Mouse (Mus musculus): ENCODE measurements around the gene Nck2. TPM values are rescaled to one million over a fixed set of nuclear protein-coding genes. Genes with fewer than 3 reads are reported as not detected.

The Nck2 gene
- polyA plus RNA-seq, 1 experiment from 2014 or later, result 38.1 TPM

GRCm38 (mm10) chr1:43403341-43403740 is 41.0 kb upstream of the Nck2 start:
- Histone ChIP-seq H3K9ac (ENCODE audit: low read length) (no peak overlapping the region), H3K27me3 (replicated peaks; ENCODE audit: control insufficient read depth, insufficient read depth, low read length) (no peaks in the 10 kb centered on the region), H3K4me2 (ENCODE audit: low read length) (no peak overlapping the region), H3K36me3 (ENCODE audit: control insufficient read depth, insufficient read depth, low read length) (no peaks in the 10 kb centered on the region), H3K27ac (ENCODE audit: low read depth) (no peak overlapping the region), H3K4me1 (replicated peaks; ENCODE audit: control insufficient read depth, insufficient read depth, low read length) (no peaks in the 10 kb centered on the region), H3K9me3 (ENCODE audit: control insufficient read depth, low read length) (no peaks in the 10 kb centered on the region), H3K4me3 (ENCODE audit: low read depth, low read length) (no peak overlapping the region)
- no peak for DNase-seq (ENCODE audit: low spot score)
- ATAC-seq (replicated peaks; ENCODE audit: low FRiP score, low TSS enrichment, low read depth), result no peak

- no peak overlapping the region for H3K4me3 ChIP-seq (ENCODE audit: low read depth, low read length)
- DNase-seq (ENCODE audit: low spot score) (no peak), ATAC-seq (replicated peaks; ENCODE audit: low FRiP score, low TSS enrichment, low read depth) (no peak)
- no peaks in the 10 kb centered on the region for H3K36me3 ChIP-seq (ENCODE audit: control insufficient read depth, insufficient read depth, low read length)
- no peak overlapping the region for H3K4me2 ChIP-seq (ENCODE audit: low read length)
- no peak overlapping the region for H3K9ac ChIP-seq (ENCODE audit: low read length)
- no peak overlapping the region; the same call in 1 of the 2 replicates for H3K27ac ChIP-seq (ENCODE audit: low read depth)
- H3K9me3 ChIP-seq (ENCODE audit: control insufficient read depth, low read length), result no peaks in the 10 kb centered on the region
- H3K27me3 ChIP-seq (replicated peaks; ENCODE audit: control insufficient read depth, insufficient read depth, low read length), result no peaks in the 10 kb centered on the region
- H3K4me1 ChIP-seq (replicated peaks; ENCODE audit: control insufficient read depth, insufficient read depth, low read length), result no peaks in the 10 kb centered on the region
- 27% methylated on average over 9 of the region's 9 CpGs for WGBS
These were observed 39.4 kb upstream of the Nck2 start for GRCm38 (mm10) chr1:43404693-43405678.

DNA sequence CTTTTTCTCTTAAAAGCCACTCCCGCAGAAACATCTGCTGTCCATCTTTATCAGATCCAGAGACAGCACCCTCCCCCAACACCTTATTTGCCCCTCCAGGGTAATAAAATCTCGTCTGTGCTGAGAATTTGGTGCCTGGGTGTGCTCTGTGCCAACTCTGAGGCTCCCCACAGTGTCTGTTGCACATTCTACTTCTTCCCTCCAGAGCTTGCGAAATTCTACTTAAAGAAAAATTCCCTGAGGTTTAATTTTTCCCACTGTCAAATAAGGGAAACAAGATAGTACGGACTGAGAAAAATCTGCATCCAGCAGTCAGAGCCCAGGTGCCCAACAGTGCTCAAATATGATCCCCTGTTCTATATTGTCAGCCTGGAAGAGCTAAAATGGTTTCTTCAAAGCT is 35.4 kb upstream of the Nck2 start:
- H3K27me3 ChIP-seq (replicated peaks; ENCODE audit: control insufficient read depth, insufficient read depth, low read length), result no peaks in the 10 kb centered on the region
- DNase-seq (ENCODE audit: low spot score) (peak; percentile 18), ATAC-seq (replicated peaks; ENCODE audit: low FRiP score, low TSS enrichment, low read depth) (no peak)
- WGBS, result 49% methylated on average over 4 of the region's 4 CpGs
- no peaks in the 10 kb centered on the region for H3K36me3 ChIP-seq (ENCODE audit: control insufficient read depth, insufficient read depth, low read length)
- no peak overlapping the region for H3K27ac ChIP-seq (ENCODE audit: low read depth)
- no peak overlapping the region for H3K9ac ChIP-seq (ENCODE audit: low read length)
- H3K9me3 ChIP-seq (ENCODE audit: control insufficient read depth, low read length), result no peaks in the 10 kb centered on the region
- 0 out of 2 replicates have a peak, but pooled peaks cover 2% of the 10 kb centered on the region for H3K4me1 ChIP-seq (replicated peaks; ENCODE audit: control insufficient read depth, insufficient read depth, low read length)
- no peak overlapping the region for H3K4me3 ChIP-seq (ENCODE audit: low read depth, low read length)
- H3K4me2 ChIP-seq (ENCODE audit: low read length), result no peak overlapping the region

DNA sequence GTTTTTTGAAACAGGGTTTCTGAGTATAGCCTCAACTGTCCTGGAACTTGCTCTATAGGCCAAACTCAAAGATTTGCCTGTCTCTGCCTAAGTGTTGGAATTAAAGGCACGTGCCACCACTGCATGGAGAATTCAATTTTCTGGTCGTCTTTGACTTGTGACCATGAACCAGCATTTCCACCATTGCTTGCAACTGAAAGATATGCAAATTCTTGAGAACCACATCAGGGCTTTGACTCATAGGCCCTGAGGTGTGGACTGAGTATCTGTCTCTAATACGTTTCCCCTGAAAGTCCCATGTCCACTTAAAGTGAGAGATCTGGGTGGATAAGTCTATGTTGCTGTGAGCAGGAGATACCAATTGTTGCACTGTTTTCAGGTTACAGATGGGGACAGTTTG is 31.6 kb upstream of the Nck2 start:
- Histone ChIP-seq H3K4me2 (ENCODE audit: low read length) (no peak overlapping the region), H3K27ac (ENCODE audit: low read depth) (no peak overlapping the region), H3K4me3 (ENCODE audit: low read depth, low read length) (no peak overlapping the region), H3K9me3 (ENCODE audit: control insufficient read depth, low read length) (no peaks in the 10 kb centered on the region), H3K36me3 (ENCODE audit: control insufficient read depth, insufficient read depth, low read length) (no peaks in the 10 kb centered on the region), H3K27me3 (replicated peaks; ENCODE audit: control insufficient read depth, insufficient read depth, low read length) (no peaks in the 10 kb centered on the region), H3K9ac (ENCODE audit: low read length) (no peak overlapping the region), H3K4me1 (replicated peaks; ENCODE audit: control insufficient read depth, insufficient read depth, low read length) (0 out of 2 replicates have a peak, but pooled peaks cover 2% of the 10 kb centered on the region)
- WGBS, result 88% methylated on average over 3 of the region's 3 CpGs
- ATAC-seq (replicated peaks; ENCODE audit: low FRiP score, low TSS enrichment, low read depth), result no peak
- DNase-seq (ENCODE audit: low spot score), result no peak

DNA sequence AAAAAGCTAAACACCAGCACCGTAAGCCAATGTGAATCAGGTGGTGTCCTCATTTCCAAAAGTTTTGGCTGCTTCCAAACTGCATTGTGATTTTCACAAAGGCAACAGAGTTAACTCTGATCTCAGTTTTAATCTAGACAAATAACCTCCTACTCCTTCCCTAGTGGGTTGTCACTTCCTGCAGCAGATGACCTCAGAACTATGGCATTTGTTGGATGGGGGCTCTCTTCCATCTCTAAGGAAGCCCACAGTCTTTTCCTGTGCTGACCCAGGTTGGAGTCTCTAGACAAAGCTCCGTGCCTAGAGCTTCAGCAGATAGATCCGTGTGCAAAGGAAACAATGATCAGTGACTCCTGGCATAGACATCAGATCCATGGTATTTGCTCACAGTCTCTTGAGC is 31.1 kb upstream of the Nck2 start:
- 0 out of 2 replicates have a peak, but pooled peaks cover 2% of the 10 kb centered on the region for H3K4me1 ChIP-seq (replicated peaks; ENCODE audit: control insufficient read depth, insufficient read depth, low read length)
- WGBS, result 61% methylated on average over 3 of the region's 3 CpGs
- H3K9ac ChIP-seq (ENCODE audit: low read length), result no peak overlapping the region
- no peak overlapping the region for H3K4me2 ChIP-seq (ENCODE audit: low read length)
- H3K27ac ChIP-seq (ENCODE audit: low read depth), result no peak overlapping the region
- H3K4me3 ChIP-seq (ENCODE audit: low read depth, low read length), result no peak overlapping the region
- ATAC-seq (replicated peaks; ENCODE audit: low FRiP score, low TSS enrichment, low read depth) (no peak), DNase-seq (ENCODE audit: low spot score) (peak; percentile 36)
- H3K27me3 ChIP-seq (replicated peaks; ENCODE audit: control insufficient read depth, insufficient read depth, low read length), result no peaks in the 10 kb centered on the region
- H3K9me3 ChIP-seq (ENCODE audit: control insufficient read depth, low read length), result no peaks in the 10 kb centered on the region
- H3K36me3 ChIP-seq (ENCODE audit: control insufficient read depth, insufficient read depth, low read length), result no peaks in the 10 kb centered on the region

GRCm38 (mm10) chr1:43413749-43414148 is 30.6 kb upstream of the Nck2 start:
- Histone ChIP-seq H3K36me3 (ENCODE audit: control insufficient read depth, insufficient read depth, low read length) (no peaks in the 10 kb centered on the region), H3K27me3 (replicated peaks; ENCODE audit: control insufficient read depth, insufficient read depth, low read length) (no peaks in the 10 kb centered on the region), H3K4me2 (ENCODE audit: low read length) (no peak overlapping the region), H3K9ac (ENCODE audit: low read length) (no peak overlapping the region), H3K4me1 (replicated peaks; ENCODE audit: control insufficient read depth, insufficient read depth, low read length) (0 out of 2 replicates have a peak, but pooled peaks cover 2% of the 10 kb centered on the region), H3K27ac (ENCODE audit: low read depth) (no peak overlapping the region), H3K4me3 (ENCODE audit: low read depth, low read length) (no peak overlapping the region), H3K9me3 (ENCODE audit: control insufficient read depth, low read length) (no peaks in the 10 kb centered on the region)
- ATAC-seq (replicated peaks; ENCODE audit: low FRiP score, low TSS enrichment, low read depth) (no peak), DNase-seq (ENCODE audit: low spot score) (peak; percentile 27)
- 75% methylated on average over 4 of the region's 4 CpGs for WGBS

DNA sequence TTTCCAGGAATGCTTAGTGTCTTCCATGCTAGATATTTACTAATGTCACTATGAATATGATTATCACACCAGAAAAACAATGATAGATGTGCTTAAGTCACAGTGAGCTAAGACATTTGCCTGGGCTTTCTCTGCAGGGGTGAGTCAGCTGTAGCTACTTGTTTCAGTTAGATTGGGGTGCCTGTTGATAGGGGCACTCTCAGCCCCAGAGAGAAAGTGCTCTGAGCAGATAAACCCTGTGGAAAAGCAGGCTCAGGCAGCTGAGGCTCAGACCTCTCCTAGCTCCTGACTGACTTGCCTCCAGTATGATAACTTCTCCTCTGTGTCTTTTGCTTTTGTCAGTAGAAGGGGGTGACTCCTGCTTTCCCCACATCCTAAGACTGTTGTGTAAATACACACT is 30.2 kb upstream of the Nck2 start:
- H3K9me3 ChIP-seq (ENCODE audit: control insufficient read depth, low read length), result no peaks in the 10 kb centered on the region
- no peak overlapping the region for H3K4me2 ChIP-seq (ENCODE audit: low read length)
- no peak overlapping the region for H3K9ac ChIP-seq (ENCODE audit: low read length)
- H3K36me3 ChIP-seq (ENCODE audit: control insufficient read depth, insufficient read depth, low read length), result no peaks in the 10 kb centered on the region
- no peak overlapping the region for H3K4me3 ChIP-seq (ENCODE audit: low read depth, low read length)
- no peak for ATAC-seq (replicated peaks; ENCODE audit: low FRiP score, low TSS enrichment, low read depth)
- no peak overlapping the region for H3K27ac ChIP-seq (ENCODE audit: low read depth)
- 0 out of 2 replicates have a peak, but pooled peaks cover 2% of the 10 kb centered on the region for H3K4me1 ChIP-seq (replicated peaks; ENCODE audit: control insufficient read depth, insufficient read depth, low read length)
- no peaks in the 10 kb centered on the region for H3K27me3 ChIP-seq (replicated peaks; ENCODE audit: control insufficient read depth, insufficient read depth, low read length)
- peak; percentile 49 for DNase-seq (ENCODE audit: low spot score)

DNA sequence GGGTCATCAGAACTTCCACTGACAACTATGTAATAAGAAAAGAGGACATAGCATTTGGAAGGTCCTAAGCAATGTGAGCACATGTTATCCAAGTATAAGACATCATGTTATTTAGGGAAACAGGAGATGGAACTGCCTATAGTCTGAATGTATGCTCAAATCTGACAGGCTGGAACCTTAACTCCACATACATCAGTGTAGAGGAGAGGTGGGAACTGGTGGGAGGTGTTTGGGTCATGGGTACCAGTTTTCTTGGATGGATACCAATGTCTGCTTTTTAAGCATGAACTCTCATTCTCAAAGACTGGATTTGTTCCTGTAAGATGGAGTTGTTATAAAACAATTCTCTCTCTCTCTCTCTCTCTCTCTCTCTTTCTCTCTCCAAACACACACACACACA is 29.4 kb upstream of the Nck2 start:
- Histone ChIP-seq H3K4me3 (ENCODE audit: low read depth, low read length) (no peak overlapping the region), H3K9me3 (ENCODE audit: control insufficient read depth, low read length) (no peaks in the 10 kb centered on the region), H3K27ac (ENCODE audit: low read depth) (no peak overlapping the region), H3K9ac (ENCODE audit: low read length) (no peak overlapping the region), H3K27me3 (replicated peaks; ENCODE audit: control insufficient read depth, insufficient read depth, low read length) (no peaks in the 10 kb centered on the region), H3K36me3 (ENCODE audit: control insufficient read depth, insufficient read depth, low read length) (no peaks in the 10 kb centered on the region), H3K4me2 (ENCODE audit: low read length) (no peak overlapping the region), H3K4me1 (replicated peaks; ENCODE audit: control insufficient read depth, insufficient read depth, low read length) (0 out of 2 replicates have a peak, but pooled peaks cover 2% of the 10 kb centered on the region)
- DNase-seq (ENCODE audit: low spot score) (no peak), ATAC-seq (replicated peaks; ENCODE audit: low FRiP score, low TSS enrichment, low read depth) (no peak)
